Mouse (Mus musculus) liver, postnatal 0 days (tissue): ENCODE measurements at regions not wholly inside any gene's neighbourhood (a gene's known extent, or its start where the extent isn't known, plus 50 kb on each side); places are given as distances from the start of the nearest gene placed in this dataset.

Experiments used
- CTCF ChIP-seq: sonication (generic); IDR thresholded peaks from 2 replicates; pipeline ENCODE4 v1.5.1; 2016; ENCODE audit warnings: antibody characterized with exemption, low read depth
- EP300 ChIP-seq: IDR thresholded peaks from 2 replicates; pipeline ENCODE4 v1.6.1; 2016; ENCODE audit warnings: antibody characterized with exemption, low read depth, mild to moderate bottlenecking

DNA sequence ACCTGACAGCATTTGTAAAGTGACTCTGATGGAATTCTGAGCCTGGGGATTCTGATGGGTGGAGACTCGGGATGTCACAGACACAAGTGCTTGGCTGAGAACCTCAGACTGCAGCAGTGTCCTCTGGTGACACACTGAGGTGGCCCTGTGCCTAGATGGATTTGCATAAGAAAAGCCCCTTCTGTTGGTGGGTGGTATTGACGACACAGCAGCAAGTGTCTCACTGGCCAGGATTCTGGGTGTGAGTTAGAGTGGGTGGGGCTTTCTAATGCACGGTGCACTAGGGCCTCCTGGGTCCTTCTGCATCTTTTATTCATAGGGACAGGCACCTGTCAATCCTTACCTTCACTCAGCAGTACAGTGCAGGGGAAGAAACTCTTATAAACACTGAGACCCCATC is 100.9 kb upstream of the Kazn start:
- no peak for TF ChIP-seq CTCF
- no peak for TF ChIP-seq EP300
